Mouse (Mus musculus): Measurements from ENCODE around the gene Ttc39b. TPM values are rescaled to one million over a fixed set of nuclear protein-coding genes. Genes with fewer than 3 reads are reported as not detected.

Ttc39b gene
- total RNA-seq, 2 experiments from 2014 or later = 59.7 to 62.8 TPM

GRCm38 (mm10) chr4:83210437-83210836, 113.6 kb downstream of the Ttc39b start:
- no peak for DNase-seq (ENCODE audit: low spot score in 2 of 2)
- intact Hi-C loops (cut with DNase I) = no loop called here

GRCm38 (mm10) chr4:83206803-83207586, 117.1 kb downstream of the Ttc39b start:
- DNase-seq (ENCODE audit: low spot score in 2 of 2) = no peak
- intact Hi-C loops (cut with DNase I) = no loop called here

- no peak for DNase-seq (ENCODE audit: low spot score in 2 of 2)
- intact Hi-C loops (cut with DNase I) = no loop called here
Observed at GRCm38 (mm10) chr4:83206416-83206802, 117.6 kb downstream of the Ttc39b start.

GRCm38 (mm10) chr4:83199391-83199790, 124.7 kb downstream of the Ttc39b start:
- intact Hi-C loops (cut with DNase I) = loop anchor here (10.0 kb wide), 1 partner anchor 345 kb away; the partner anchor contains the start of gene Zdhhc21
- DNase-seq (ENCODE audit: low spot score in 2 of 2) = no peak

- no peak for DNase-seq (ENCODE audit: low spot score in 2 of 2)
- intact Hi-C loops (cut with DNase I) = loop anchor here (10.0 kb wide), 1 partner anchor 343 kb away; the partner anchor contains the start of gene Zdhhc21
Observed at GRCm38 (mm10) chr4:83198123-83198522, 125.9 kb downstream of the Ttc39b start.

- DNase-seq (ENCODE audit: low spot score in 2 of 2) = no peak
- intact Hi-C loops (cut with DNase I) = loop anchor here (10.0 kb wide), 2 partner anchors 335 to 385 kb away; partner anchors contain the start of gene Zdhhc21
Observed at GRCm38 (mm10) chr4:83189736-83190135, 134.3 kb downstream of the Ttc39b start.

GRCm38 (mm10) chr4:83187324-83187723, 136.7 kb downstream of the Ttc39b start:
- no peak for DNase-seq (ENCODE audit: low spot score in 2 of 2)
- intact Hi-C loops (cut with DNase I) = loop anchor here (10.0 kb wide), 1 partner anchor 383 kb away; no protein-coding TSS in a partner anchor

- intact Hi-C loops (cut with DNase I) = loop anchor here (10.0 kb wide), 1 partner anchor 382 kb away; no protein-coding TSS in a partner anchor
- DNase-seq (ENCODE audit: low spot score in 2 of 2) = no peak
Observed at GRCm38 (mm10) chr4:83186448-83186847, 137.6 kb downstream of the Ttc39b start.

GRCm38 (mm10) chr4:83183288-83183930, 140.6 kb downstream of the Ttc39b start:
- intact Hi-C loops (cut with DNase I) = loop anchor here (5.0 to 10.0 kb wide), 3 partner anchors 236 to 379 kb away; no protein-coding TSS in a partner anchor

GRCm38 (mm10) chr4:83182178-83183068, 141.6 kb downstream of the Ttc39b start:
- no peak for DNase-seq (ENCODE audit: low spot score in 2 of 2)
- intact Hi-C loops (cut with DNase I) = loop anchor here (5.0 to 10.0 kb wide), 3 partner anchors 235 to 378 kb away; no protein-coding TSS in a partner anchor

More at GRCm38 (mm10) chr4:83183288-83183930, 140.6 kb downstream of the Ttc39b start:
- peak; percentile 58 to 71 for DNase-seq (ENCODE audit: low spot score in 2 of 2)

GRCm38 (mm10) chr4:83177471-83177870, 146.6 kb downstream of the Ttc39b start:
- intact Hi-C loops (cut with DNase I) = no loop called here
- DNase-seq (ENCODE audit: low spot score in 2 of 2) = no peak

- intact Hi-C loops (cut with DNase I) = no loop called here
- peak in 1 of 2 experiments; percentile 23 for DNase-seq (ENCODE audit: low spot score in 2 of 2)
Observed at GRCm38 (mm10) chr4:83174946-83175345, 149.1 kb downstream of the Ttc39b start.

- peak in 1 of 2 experiments; percentile 9 for DNase-seq (ENCODE audit: low spot score in 2 of 2)
Observed at GRCm38 (mm10) chr4:83172278-83172677, 151.8 kb downstream of the Ttc39b start.

GRCm38 (mm10) chr4:83170741-83171140, 153.3 kb downstream of the Ttc39b start:
- intact Hi-C loops (cut with DNase I) = no loop called here
- no peak for DNase-seq (ENCODE audit: low spot score in 2 of 2)

More at GRCm38 (mm10) chr4:83172278-83172677, 151.8 kb downstream of the Ttc39b start:
- intact Hi-C loops (cut with DNase I) = no loop called here

Other genes starting within 250 kb of the Ttc39b start
- 10 to 100 TPM; 30.9 to 43.3 TPM for gene Snapc3, start 93.5 kb upstream of the Ttc39b start, total RNA-seq (2021)
- gene Psip1, start 162.2 kb upstream of the Ttc39b start, total RNA-seq (2021) = 100 to 1,000 TPM; 180 to 201 TPM
- gene Ccdc171, start 201.3 kb upstream of the Ttc39b start, total RNA-seq (2021) = 1 to 10 TPM; 2.9 to 4.7 TPM

Measured in left cerebral cortex, postnatal 36 days (tissue).